Mouse (Mus musculus) liver, adult 2 months (tissue): ENCODE measurements around the gene Rhoq. TPM values are rescaled to one million over a fixed set of nuclear protein-coding genes. Genes with fewer than 3 reads are reported as not detected.

Source experiments
- DNase-seq: peaks from one replicate; pipeline ENCODE4 v3.0.0-alpha.2; 2011; ENCODE audit warnings: low read depth, low spot score; ENCODE audit errors: extremely low read depth
- H3K27ac ChIP-seq: fragments of 200-500 bp; replicated peaks from 2 replicates; pipeline ENCODE4 v1.5.1; 2012; ENCODE audit warnings: low read depth, mild to moderate bottlenecking, control low read depth, inconsistent platforms, low read length; ENCODE audit not compliant: insufficient read depth
- H3K27me3 ChIP-seq: fragments of 200-500 bp; 2 replicates; pipeline ENCODE4 v1.6.1; 2012; ENCODE audit warnings: mild to moderate bottlenecking, moderate library complexity, low read length, inconsistent platforms; ENCODE audit not compliant: control insufficient read depth, insufficient read depth
- H3K36me3 ChIP-seq: fragments of 200-500 bp; 2 replicates; pipeline ENCODE4 v1.6.1; 2012; ENCODE audit warnings: low read length, inconsistent platforms; ENCODE audit not compliant: control insufficient read depth, insufficient read depth
- H3K4me1 ChIP-seq: fragments of 200-500 bp; 2 replicates; pipeline ENCODE4 v1.6.1; 2011; ENCODE audit warnings: low read length; ENCODE audit not compliant: control insufficient read depth, insufficient read depth
- H3K4me3 ChIP-seq: fragments of 200-500 bp; 2 replicates; pipeline ENCODE4 v1.5.1; 2011; ENCODE audit warnings: low read depth, mild to moderate bottlenecking, control low read depth, low read length, moderate library complexity; ENCODE audit not compliant: insufficient read depth
- H3K79me2 ChIP-seq: fragments of 200-500 bp; 2 replicates; pipeline ENCODE4 v1.6.1; 2012; ENCODE audit warnings: inconsistent platforms, mild to moderate bottlenecking, low read length, moderate library complexity; ENCODE audit not compliant: control insufficient read depth, insufficient read depth
- H3K9ac ChIP-seq: fragments of 200-500 bp; 2 replicates; pipeline ENCODE4 v1.6.1; 2012; ENCODE audit warnings: low read depth, mild to moderate bottlenecking, control low read depth, inconsistent platforms, low read length
- CTCF ChIP-seq: fragments of 200-500 bp; IDR thresholded peaks from 2 replicates; pipeline ENCODE4 v1.5.1; 2011; ENCODE audit warnings: low read depth, low read length, control low read depth
- POLR2A ChIP-seq: fragments of 200-500 bp; IDR thresholded peaks from 2 replicates; pipeline ENCODE4 v1.6.1; 2011; ENCODE audit warnings: low read length, control low read depth; ENCODE audit not compliant: insufficient read depth; ENCODE audit errors: extremely low read depth
- WGBS: fragments of 180-500 bp; shearing (Covaris S2); methylation state at CpG from one replicate; pipeline ENCODE4 v1.1.7; 2018; 5-methylcytosine and 5-hydroxymethylcytosine counted together
- polyA plus RNA-seq: library from polyadenylated mRNA; depleted of rRNA; stranded (reverse); fragments of >200 nt; gene quantifications from 2 replicates; pipeline ENCODE4 v1.2.3, GENCODE M21; 2012
- total RNA-seq: library from RNA; depleted of rRNA; stranded (reverse); fragments of >200 nt; gene quantifications from 2 replicates; pipeline ENCODE4 v1.2.3, GENCODE M21; 2014

Gene Rhoq
- total and polyA plus RNA-seq, 2 experiments: 3.2 to 5.2 TPM

GRCm38 (mm10) chr17:87024491-87025242 lies 61.8 kb downstream of the Rhoq start:
- Histone ChIP-seq H3K4me1 (peaks cover 3% of the 10 kb centered on the region; the same call in 1 of the 2 replicates), H3K79me2 (no peaks in the 10 kb centered on the region), H3K9ac (peak overlapping the region; percentile 68), H3K27me3 (no peaks in the 10 kb centered on the region), H3K36me3 (peaks cover 5% of the 10 kb centered on the region; the same call in 1 of the 2 replicates), H3K27ac (no peak overlapping the region), H3K4me3 (peak overlapping the region; percentile 78)
- WGBS: 2% methylated on average over 55 of the region's 55 CpGs
- no peak for DNase-seq
- no peak for TF ChIP-seq POLR2A
- no peak for TF ChIP-seq CTCF

GRCm38 (mm10) chr17:87025269-87025949 lies 62.5 kb downstream of the Rhoq start, which contains the start of the genes Pigf and Cript:
TSS of gene Pigf (minus strand) at chr17:87025406.
TSS of gene Cript (plus strand) at chr17:87025550.
- Histone ChIP-seq H3K9ac (peak within 1 kb of the TSS; percentile 77), H3K36me3 (peaks cover 5% of the 10 kb centered on the region; the same call in 1 of the 2 replicates), H3K27me3 (no peaks in the 10 kb centered on the region), H3K79me2 (no peaks in the 10 kb centered on the region), H3K27ac (peak within 1 kb of the TSS; percentile 62), H3K4me1 (peaks cover 3% of the 10 kb centered on the region; the same call in 1 of the 2 replicates), H3K4me3 (peak within 1 kb of the TSS; percentile 78)
- TF ChIP-seq CTCF (peak; percentile 13; the same call in 1 of the 2 replicates), POLR2A (peak; percentile 70)
- under 1% methylated on average over 43 of the region's 43 CpGs for WGBS
- peak; percentile 89 for DNase-seq

GRCm38 (mm10) chr17:87036141-87037073 lies 73.5 kb downstream of the Rhoq start:
- Histone ChIP-seq H3K36me3 (peaks cover 16% of the 10 kb centered on the region), H3K9ac (no peak overlapping the region), H3K4me1 (no peaks in the 10 kb centered on the region; the same call in 1 of the 2 replicates), H3K27me3 (no peaks in the 10 kb centered on the region), H3K4me3 (no peak overlapping the region), H3K27ac (peak overlapping the region; percentile 47; the same call in 1 of the 2 replicates), H3K79me2 (no peaks in the 10 kb centered on the region)
- DNase-seq: peak; percentile 62
- WGBS: 19% methylated on average over 10 of the region's 10 CpGs
- TF ChIP-seq POLR2A (no peak), CTCF (peak; percentile 64)

GRCm38 (mm10) chr17:87038496-87038895 lies 75.6 kb downstream of the Rhoq start:
- no peak overlapping the region for H3K27ac ChIP-seq
- WGBS: 91% methylated on average over 5 of the region's 5 CpGs
- no peaks in the 10 kb centered on the region for H3K79me2 ChIP-seq
- TF ChIP-seq CTCF: no peak
- no peak for TF ChIP-seq POLR2A
- no peak for DNase-seq
- H3K27me3 ChIP-seq: no peaks in the 10 kb centered on the region
- H3K4me1 ChIP-seq: no peaks in the 10 kb centered on the region; the same call in 1 of the 2 replicates
- H3K36me3 ChIP-seq: peaks cover 13% of the 10 kb centered on the region
- H3K4me3 ChIP-seq: no peak overlapping the region
- H3K9ac ChIP-seq: no peak overlapping the region

GRCm38 (mm10) chr17:87041739-87042138 lies 78.9 kb downstream of the Rhoq start:
- Histone ChIP-seq H3K9ac (no peak overlapping the region), H3K36me3 (no peaks in the 10 kb centered on the region; the same call in 1 of the 2 replicates), H3K79me2 (no peaks in the 10 kb centered on the region), H3K27ac (no peak overlapping the region), H3K4me1 (no peaks in the 10 kb centered on the region), H3K27me3 (no peaks in the 10 kb centered on the region), H3K4me3 (no peak overlapping the region)
- DNase-seq: no peak
- WGBS: 55% methylated on average over 19 of the region's 19 CpGs
- TF ChIP-seq POLR2A (no peak), CTCF (no peak)
